Mouse (Mus musculus) cerebellum, postnatal 36 days (tissue): ENCODE measurements around the gene Max.
A peak's percentile ranks its signal among the peaks of the same experiment; 100 is the strongest.

Experiments
- DNase-seq, 2 experiments: peaks; one replicate each; pipeline ENCODE4 v3.0.0; 2021 to 2022; ENCODE audit warnings: mixed read lengths in 2 of 2

Gene Max

DNA sequence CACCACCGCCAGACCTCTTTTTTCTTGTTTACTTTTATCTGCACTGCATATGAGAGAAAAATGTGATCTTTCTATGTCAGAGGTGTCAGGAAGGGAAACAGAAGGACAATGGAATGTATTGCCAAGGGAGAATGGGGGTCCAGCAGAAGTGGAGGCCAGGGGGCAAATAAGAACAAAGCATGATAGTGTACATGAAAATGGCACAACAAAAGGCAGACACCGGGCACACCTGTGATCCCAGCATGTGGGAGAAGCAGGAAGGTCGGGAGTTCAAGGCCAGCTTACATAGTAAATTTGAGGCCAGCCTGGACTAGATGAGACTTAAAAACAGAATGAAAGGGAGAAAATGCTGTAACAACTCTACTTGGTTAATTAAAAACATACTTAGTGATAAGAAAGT lies 43.1 kb downstream of the Max start:
- no peak for DNase-seq

DNA sequence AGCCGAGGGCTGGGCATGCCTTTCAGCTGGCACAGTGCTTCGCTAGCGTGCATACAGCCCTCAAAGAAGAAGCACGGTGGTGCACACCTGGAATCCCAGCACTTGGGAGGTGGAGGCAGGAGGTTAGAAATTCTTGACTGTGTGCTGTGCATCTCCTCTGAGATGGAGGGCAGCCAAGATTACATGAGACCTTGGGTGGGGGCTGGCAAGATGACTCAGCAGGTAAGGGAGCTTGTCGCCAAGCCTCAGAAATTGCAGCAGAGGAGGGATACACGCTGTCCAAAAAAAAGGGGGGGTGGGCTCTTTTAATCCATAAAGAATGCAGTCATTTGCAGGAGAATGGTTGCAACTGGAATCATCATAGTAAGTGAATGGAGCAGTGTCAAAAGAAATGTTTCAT lies 43.9 kb downstream of the Max start:
- no peak for DNase-seq

DNA sequence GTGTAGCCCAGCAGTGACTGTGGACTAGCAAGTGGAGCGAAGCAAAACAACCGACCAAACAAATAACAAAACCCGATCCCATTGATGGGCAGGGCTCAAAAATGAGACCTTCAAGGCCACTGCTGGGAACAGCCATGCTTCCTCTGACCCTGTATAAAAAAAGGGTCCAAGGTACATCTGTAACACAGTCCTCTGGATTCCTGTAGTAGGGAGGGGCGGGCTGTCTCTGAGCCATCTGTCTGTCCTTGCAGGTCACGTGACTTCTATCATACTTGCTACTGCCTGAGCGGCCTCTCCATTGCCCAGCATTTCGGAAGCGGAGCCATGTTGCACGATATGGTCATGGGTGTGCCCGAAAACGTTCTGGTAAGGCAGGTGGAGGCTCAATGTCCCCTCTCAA lies 45.8 kb downstream of the Max start:
- DNase-seq: no peak

DNA sequence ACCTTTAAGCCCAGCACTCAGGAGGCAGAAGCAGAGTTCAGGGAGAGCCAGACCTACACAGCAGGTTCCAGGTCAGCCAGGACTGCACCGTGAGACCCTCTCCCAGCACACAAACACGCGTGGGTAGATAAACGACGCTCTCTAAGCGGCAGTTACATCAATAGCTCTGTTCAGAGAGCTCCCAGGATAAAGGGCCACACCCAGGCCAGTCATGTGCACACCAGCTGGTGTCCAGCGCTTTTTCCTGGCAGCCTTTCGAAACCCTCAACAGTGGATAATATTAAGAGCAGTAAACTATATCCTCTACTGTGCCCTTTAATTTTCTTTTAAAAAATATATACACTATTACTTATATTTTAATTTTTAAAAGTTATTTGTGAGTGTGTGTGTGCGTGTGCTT lies 49.8 kb downstream of the Max start:
- no peak for DNase-seq

DNA sequence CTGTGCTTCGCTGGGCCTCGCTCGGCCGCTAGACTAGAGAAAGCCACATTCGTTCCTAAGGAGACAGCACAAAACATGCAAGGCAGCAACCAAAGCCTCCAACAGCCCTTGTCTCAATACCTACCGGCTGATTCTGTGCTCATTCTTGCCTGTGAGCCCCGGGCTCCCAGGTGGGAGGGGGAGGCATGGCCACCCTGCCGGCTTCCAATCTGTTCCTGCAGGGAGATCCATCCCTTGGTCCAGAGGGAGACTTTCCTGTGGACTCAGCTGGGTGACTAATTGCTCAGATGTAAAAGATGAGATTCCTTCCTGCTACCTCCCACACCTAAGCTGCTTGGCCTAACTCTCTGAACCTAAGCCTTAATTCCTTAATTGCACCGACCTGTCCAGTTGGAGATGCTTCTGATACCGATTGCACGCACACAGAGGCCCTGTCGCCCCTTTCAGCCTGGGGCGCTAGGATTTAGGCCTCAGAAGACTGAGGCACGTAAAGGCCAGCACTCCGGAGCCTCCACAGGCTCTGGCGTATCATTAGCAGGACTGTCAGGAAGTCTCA lies 50.8 kb downstream of the Max start:
- peak; percentile 89 to 90 for DNase-seq

DNA sequence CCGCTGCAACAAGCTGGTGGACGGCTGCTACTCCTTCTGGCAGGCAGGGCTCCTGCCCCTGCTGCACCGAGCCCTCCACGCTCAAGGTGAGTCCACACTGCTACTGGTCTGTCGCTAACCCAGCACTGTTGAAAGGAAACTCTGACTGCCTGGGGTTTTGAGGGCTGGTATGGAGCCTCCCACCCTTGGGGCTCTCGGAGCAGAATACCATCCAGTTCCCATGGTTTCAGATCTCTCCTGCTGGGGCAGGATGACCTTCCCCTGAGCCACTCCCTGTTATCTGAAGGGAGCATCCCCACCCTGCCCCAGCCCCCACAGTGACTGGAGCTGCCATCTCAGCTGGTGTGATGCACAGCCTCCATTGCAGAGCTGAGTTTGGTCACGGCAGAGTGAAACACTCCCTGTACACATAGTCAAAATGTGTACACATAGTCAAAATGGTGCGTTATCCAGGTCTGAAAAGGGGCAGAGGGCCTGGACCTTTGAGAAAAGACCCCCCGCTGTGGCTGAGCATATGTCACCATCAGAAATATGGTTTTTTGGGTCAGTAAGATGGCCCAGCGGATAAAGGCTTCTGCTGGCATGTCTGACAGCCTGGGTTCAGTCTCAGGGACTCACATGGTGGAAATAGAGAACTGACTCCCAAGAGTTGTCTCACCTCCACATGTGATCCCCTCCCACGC lies 51.6 kb downstream of the Max start:
- DNase-seq: peak; percentile 75 to 80

GRCm38 (mm10) chr12:76909218-76909617 lies 52.8 kb downstream of the Max start:
- no peak for DNase-seq

- DNase-seq: no peak
These were observed 55.7 kb downstream of the Max start for GRCm38 (mm10) chr12:76906278-76906677.

- no peak for DNase-seq
These were observed 60.3 kb downstream of the Max start for GRCm38 (mm10) chr12:76901508-76902294.

DNA sequence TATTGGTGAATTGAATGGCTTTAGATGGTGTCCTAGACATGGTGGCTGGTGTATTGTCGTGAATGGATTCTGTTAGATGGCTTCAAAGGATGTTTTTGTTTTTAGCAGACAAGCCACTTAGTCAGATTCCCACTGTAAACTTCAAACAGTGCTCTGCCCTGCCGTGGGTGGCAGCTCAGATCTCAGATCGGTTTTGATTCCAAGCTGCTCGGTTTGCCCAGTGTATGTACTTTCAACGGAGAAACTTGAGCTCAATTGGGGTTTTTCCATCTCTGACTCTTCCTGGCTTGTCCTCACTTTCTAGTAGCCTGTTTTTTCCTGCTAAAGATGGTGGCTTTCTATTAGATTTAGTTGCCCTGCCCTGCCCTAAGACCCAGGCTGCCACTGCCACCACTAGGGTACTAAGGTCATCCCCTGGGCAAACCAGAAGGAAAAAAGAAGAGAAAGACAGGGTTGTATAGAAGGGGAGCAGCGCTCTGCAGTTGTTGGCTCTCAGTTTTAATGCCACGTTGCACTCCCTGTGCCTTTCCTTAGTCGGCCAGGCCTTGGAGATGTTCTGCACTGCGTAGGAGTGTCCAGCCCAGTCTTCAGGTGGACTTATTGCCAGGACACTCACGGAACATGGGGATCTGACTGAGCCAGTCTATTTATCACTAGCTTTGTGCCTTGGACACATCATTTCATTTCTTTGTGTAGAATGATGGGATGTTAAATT lies 62.6 kb downstream of the Max start:
- DNase-seq: no peak

DNA sequence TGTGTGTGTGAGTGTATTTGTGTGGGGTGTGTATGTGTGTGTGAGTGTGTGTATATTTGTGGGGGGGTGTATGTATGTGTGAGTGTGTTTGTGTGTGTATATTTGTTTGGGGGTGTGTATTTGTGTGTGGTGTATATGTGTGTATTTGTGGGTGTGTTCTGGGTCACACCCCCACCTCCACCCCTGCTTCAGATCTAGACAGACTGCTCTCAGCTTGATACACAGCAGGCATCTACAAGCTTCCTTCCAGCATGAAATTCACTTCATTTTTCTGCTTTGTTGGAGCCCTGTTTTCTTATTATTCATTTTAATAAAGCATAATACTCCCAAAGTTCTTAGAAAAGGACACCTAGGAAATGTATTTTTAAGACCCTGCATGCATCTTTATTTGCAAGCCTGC lies 63.9 kb downstream of the Max start:
- DNase-seq: peak in 1 of 2 experiments; percentile 44

GRCm38 (mm10) chr12:76897006-76897405 lies 65.0 kb downstream of the Max start:
- no peak for DNase-seq

- DNase-seq: no peak
These were observed 65.4 kb downstream of the Max start for GRCm38 (mm10) chr12:76896566-76896965.

- peak; percentile 77 to 78 for DNase-seq
These were observed 66.2 kb downstream of the Max start for GRCm38 (mm10) chr12:76895777-76896176.

GRCm38 (mm10) chr12:76894792-76895559 lies 67.0 kb downstream of the Max start:
- no peak for DNase-seq

DNA sequence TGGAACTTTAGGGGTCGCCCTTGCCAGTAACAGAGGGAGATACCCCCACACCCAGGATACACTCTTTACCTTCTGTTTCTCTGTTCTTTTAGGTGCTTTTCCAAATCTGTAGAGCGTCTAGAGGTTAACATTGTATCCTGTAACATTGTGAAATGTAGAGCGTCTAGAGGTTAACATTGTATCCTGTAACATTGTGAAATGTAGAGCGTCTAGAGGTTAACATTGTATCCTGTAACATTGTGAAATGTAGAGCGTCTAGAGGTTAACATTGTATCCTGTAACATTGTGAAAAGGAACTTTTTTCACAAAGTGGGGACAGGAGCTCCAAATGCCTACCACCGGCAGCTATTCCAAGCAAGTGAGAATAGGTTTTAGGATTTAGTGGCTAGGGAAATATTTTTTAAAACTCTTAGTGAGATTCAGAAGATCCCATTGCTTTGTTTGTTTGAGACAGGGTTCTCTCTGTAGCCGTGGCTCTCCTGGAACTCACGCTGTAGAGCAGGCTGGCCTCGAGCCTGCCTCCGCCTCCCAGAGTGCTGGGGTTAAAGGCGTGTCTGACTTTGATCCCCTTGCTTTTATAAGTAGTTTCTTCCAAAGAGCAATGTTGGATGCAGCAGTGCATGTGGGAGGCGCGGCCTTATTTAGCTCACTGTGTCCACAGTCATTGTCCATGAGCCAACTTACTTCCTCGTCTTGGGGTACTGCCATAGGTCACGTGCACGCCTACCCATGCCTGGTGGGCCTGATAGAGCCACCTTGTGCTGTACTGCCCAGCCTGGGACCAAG lies 68.9 kb downstream of the Max start:
- DNase-seq: no peak

- no peak for DNase-seq
These were observed 70.8 kb downstream of the Max start for GRCm38 (mm10) chr12:76891160-76891559.

DNA sequence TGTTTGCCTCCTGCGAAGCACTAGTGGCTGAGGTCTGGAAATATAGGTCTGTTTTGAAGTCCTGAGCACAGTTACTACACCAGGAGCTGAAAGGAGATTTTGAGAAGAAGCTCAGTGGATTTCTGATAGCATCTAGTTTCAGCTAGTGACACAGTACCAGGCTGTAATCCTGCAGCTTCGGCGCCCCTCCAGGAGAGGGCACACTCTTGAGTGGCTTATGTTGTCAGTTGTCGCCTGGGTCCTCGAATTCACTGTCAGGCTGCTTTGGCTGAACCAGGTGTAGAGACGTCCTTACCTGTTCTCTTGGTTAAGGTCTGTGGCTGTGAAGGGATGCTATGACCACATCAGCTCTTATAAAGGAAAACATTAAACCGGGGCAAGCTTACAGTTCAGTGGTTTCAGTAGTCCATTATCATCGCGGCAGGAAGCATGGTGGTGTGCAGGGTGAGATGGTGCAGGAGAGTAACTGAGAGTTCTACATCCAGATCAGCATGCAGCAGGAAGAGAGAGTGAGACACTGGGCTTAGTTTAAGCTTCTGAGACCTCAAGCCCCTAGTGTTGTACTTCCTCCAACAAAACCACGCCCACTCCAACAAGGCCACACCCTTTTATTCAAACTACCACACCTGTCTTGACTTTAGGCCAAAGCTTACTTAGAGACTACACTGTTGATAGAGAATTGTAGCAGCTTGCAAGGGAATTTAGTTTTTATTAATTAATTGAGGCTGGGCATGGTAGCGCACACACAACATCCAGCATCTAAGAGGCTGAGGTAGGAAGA lies 72.4 kb downstream of the Max start:
- no peak for DNase-seq

DNA sequence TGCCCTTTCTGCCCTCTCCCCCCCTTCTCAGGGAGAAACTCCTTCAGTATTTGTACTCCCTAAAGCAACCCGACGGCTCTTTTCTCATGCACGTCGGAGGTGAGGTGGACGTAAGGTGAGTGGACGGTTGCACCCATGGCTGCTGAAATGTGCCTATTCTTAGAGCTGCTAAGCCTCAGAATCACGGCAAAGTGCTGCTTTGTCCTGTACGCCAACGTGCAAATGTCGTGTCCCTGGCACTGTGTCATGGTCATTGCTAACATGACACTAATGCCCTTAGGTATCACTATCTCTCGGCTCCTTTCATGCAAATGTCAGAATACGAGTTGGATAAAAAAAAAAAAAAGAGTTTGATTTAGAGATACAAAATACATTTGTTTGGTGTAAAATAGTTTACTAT lies 74.1 kb downstream of the Max start:
- DNase-seq: no peak
